Mouse (Mus musculus): ENCODE measurements around the gene Fam83f.

DNA sequence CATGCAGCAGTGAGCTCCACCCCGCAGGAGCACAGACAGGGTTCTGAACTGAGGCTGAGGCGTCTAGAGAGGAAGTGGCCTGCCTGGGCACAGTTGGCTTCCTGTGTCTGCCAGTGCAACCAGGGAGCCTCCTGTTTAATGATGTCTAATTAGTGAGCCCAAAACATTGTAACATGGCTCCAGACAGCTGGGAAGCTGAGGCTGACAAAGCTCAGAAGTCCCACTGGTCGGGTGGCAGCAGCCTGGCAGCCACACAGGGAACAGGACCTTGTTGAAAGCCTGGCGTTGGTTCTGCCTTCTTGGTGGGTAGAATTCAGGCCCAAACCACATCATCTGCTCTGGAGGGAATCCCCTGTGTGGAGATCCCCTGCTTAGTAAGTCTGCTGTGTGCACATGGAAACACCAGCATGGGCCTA, 9.8 kb downstream of the Fam83f start:
- TF ChIP-seq POLR2A (IDR thresholded peaks at IDR 0.05; ENCODE audit: extremely low read depth, insufficient read depth, low read length): no peak
- TF ChIP-seq CTCF (IDR thresholded peaks at IDR 0.05; ENCODE audit: extremely low read depth, insufficient read depth, low read length): no peak

Measured in cortical plate, adult 2 months (tissue).